Mouse (Mus musculus) cortical plate, adult 2 months (tissue): Measurements from ENCODE around the gene Zfp146.

Experiments
- CTCF ChIP-seq: fragments of 200-500 bp; IDR thresholded peaks from 2 replicates; pipeline ENCODE4 v1.5.1; 2011; ENCODE audit warnings: mild to moderate bottlenecking, control low read depth, low read length; ENCODE audit not compliant: insufficient read depth; ENCODE audit errors: extremely low read depth
- POLR2A ChIP-seq: fragments of 200-500 bp; IDR thresholded peaks from 2 replicates; pipeline ENCODE4 v1.6.1; 2011; ENCODE audit warnings: mild to moderate bottlenecking, low read length, control low read depth; ENCODE audit not compliant: insufficient read depth; ENCODE audit errors: extremely low read depth

- TF ChIP-seq CTCF = no peak
- TF ChIP-seq POLR2A = no peak
Observed at GRCm38 (mm10) chr7:30122188-30122530, 47.4 kb downstream of the Zfp146 start.
